Mouse (Mus musculus) c-Kit-positive CD71-positive TER-119-negative erythroid progenitor cells, embryonic 14.5 days (primary cell): ENCODE measurements at regions not wholly inside any gene's neighbourhood (a gene's known extent, or its start where the extent isn't known, plus 50 kb on each side); places are given as distances from the start of the nearest gene placed in this dataset.

Experiments
- DNase-seq: peaks from one replicate; pipeline ENCODE4 v3.0.0-alpha.2; 2013; ENCODE audit warnings: low read depth

DNA sequence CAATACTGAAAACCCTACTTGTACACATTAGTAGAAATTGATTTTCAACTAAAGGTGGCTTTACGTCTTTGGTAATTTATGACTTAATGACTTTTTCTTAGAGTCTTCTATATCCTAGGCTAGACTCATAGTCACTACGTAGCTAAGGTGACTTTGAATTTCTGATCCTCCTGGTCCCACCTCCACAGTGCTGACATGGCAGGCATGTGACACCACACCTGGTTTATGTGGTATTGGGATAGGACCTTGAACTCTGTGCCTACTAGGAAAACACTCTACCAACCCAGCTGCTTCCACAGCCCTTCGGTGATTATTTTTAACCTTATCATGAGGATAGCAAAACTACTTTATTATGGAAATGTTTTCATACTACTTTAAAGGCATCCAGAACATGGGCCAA lies 51.5 kb upstream of the D7Ertd443e start:
- DNase-seq, result no peak

DNA sequence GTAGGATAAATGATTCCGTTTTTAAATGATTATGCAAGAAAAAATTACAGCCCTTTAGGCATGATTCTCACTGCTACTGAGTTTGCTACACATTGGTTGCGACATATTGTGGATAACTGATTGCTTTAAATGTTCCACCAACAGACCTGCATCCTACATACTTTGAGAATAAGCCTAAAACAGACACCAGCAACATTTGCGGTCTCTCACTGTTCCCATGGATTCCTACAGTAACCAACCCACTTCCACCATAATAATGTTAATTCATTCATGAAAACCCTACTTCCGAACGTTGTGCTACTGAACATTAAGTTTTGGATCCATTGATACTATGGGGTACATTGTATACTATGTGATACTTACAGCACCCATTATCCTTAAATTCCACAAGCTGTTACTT lies 53.8 kb upstream of the D7Ertd443e start:
- DNase-seq, result no peak

DNA sequence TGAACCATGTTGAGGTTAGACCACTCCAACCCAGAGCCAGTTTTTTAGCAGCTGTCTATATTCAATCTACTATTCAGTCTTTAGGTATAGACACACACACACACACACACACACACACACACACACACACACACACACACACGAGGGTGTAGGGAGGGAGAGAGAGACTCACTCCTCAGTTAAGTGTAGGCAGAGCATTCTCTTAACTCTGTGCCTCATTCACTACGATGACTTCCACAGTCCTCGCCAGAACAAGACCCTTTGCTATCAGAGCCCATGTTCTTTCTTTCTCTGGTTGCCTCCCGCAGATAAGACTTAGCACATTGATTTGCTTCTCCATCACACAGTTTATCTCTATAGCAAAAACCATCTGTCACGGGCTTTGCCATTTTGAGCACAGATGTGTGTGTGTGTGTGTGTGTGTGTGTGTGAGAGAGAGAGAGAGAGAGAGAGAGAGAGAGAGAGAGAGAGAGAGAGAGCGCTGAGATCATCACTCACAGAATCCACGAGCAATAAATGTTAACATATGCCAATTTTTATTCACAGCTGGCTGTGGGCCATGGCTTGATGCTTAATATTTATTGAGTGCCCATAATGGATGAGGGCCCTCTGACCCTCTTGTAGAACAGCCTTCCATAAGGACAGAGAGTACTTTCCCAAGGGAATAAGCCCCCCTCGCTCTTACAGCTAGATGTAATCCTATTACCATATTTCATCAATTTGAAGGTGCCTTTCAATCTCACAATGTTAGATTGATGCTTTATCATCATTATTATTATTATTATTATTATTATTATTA lies 59.7 kb upstream of the D7Ertd443e start:
- DNase-seq, result no peak

DNA sequence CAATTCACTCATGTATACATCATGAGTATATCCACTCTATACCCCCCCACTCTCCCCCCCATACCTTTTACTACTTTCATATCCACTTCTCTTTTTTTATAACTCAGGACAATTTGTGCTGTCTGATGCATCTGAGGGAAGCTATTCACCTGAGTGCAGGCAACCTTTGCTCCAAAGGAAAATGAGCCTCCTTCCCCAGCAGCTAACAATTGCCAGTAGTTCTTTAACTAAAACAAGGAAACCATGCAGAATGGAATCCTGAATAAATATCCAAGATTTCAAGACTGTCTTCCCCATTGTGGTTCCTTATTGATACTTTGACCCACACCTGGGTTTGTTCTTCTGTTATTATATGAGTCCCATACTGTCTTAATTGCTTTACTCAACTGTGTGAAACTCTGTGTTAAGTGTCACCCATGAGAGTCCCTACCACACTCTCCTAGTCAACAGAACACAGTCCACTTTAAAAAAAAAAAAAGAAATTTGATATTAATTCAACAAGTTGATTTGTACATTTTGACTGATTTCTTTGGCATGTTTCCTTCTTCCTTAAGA lies 62.3 kb upstream of the D7Ertd443e start:
- DNase-seq, result no peak

DNA sequence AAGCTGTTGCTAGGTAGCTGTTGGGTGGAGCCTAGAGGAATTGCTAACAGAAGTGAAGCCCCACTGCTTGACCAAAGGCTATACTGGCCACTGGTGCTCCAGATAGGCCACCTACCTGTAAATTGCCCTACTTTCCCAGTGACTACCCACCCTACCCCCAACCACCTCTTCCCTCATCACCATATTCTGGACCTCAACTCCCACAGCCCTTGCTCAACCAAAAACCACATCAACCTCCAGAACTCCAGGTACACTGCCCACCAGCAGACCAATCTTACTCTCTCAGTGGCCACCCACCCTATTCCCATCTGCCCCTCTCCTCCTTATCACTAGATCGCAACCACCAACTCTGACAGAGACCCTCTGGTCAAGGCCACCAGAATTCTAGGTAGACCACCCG lies 63.4 kb upstream of the D7Ertd443e start:
- no peak for DNase-seq

DNA sequence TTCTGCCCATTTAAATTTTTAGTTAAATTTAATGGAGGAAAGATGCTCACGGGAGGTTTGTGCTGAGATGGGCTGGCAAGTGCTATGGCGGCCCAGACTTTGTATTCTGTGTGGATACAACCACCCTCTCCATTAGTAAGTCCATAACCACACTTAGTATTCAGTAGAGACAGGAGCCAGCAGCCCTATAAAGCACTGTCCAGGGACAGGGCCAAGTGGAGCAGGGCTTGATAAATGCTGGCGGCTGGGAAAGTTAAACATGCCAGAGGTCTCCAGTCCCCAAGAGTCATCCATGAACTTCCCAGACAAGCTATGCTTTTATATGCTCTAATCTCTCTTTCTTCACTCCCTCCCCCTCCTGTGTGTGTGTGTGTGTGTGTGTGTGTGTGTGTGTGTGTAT lies 77.2 kb upstream of the D7Ertd443e start:
- DNase-seq, result no peak

DNA sequence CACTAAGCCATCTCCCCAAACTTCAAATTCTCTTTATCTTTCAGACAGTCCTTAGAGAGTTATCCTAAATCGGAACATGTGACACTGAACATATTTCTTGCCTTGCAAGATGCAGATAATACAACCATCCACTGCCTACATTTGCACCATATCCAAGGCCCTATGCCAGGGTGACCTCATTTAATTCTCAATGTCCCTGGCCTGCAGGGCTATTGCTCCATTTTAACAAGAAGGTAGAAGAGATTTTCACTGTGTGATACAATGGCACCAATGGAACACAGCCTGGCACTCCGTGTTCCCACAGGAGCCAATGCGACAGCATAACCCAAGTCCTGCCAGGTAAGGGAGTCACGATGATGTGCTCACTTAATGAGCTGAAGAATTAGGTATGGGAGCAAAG lies 77.9 kb upstream of the D7Ertd443e start:
- DNase-seq, result no peak

DNA sequence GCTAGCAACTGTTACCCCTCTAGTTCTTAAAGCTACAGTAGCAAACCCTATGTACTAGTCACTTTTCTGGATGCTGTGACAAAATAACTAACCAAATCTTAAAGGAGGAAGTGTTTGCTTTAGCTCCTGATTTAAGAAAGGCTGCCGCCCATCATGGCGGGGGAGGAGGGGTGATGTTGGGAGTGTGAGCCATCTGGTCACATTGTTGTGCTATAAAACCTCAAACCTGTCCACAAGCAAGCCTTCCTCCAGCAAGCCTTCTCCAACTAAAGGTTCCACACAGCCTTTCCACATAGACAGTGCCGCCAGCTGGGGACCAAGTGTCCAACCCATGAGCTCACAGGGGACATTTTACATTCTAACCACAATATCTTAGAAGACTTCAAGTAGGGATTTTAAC lies 81.8 kb upstream of the D7Ertd443e start:
- no peak for DNase-seq

DNA sequence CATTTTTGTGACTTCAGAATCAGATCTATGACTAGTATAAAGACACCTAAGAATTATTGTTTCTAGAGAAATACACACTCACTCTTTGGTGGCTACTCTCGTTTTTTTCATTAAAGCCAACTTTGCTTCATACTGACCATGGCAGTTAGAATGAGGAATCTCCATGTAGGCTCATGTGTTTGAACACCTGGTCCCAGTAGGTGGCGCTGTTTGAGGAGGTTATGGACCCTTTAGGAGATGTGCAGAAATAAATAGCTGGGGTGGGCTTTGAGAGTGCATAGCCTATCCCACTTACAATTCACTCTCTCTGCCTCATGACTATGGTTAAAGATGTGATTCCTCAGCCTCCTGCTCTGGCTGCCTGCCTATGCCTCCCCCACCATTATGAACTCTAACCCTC lies 85.8 kb upstream of the D7Ertd443e start:
- peak; percentile 10 for DNase-seq

DNA sequence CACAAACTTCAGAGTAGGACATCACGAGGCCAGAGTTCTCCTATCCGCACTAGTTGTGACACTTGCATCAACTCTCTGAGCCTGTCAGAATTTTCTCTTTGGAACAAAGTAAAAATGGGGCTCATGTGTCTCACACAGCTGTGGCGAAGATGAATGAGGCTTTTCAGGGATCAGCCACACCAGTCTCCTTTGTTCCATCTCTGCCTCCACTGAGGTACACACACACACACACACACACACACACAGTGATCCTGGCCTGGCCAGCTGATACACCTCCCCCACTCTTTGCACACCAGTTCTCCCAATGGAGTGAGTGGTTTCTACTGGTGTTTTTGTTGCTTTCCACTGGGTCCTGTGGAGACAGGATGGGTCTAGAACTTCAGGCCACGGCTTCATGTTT lies 105.9 kb upstream of the D7Ertd443e start:
- DNase-seq, result no peak

DNA sequence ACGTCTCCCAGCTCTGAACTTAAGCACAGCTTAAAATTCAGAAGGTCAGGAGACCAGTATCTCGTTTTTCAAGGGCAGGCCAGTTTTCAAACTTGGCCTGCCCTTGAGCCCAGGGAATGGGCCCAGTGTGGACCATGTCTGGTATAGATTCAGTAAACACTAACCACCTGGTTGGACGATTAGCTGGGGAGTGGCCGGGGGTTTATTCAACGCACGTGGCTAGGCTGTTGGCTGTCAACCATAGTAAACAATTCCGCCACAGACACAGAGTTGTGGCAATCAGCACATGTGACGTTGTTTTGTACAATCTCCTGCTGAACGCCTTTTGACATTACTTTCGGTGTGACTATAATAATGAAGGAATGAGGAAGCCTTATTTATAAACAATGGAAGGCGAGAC lies 111.8 kb upstream of the D7Ertd443e start:
- no peak for DNase-seq

DNA sequence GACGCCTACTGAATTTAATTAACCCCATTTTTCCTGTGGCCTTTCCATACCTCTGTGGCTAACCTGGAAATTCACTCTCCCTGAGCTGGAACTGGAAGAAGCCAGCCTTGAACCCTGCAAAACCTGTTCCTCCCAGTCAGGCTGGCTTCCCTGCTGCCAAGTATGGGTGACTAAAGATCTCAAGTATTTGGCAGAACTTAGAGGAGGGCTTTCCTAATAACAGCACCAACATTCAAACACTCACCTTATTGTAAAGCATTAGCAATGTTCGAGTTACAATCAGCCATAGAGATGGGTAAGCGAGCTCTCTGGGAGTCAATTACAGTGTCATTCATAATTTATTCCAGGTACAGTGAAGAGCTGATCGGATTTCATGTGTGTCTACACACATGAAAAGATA lies 112.4 kb upstream of the D7Ertd443e start:
- no peak for DNase-seq

DNA sequence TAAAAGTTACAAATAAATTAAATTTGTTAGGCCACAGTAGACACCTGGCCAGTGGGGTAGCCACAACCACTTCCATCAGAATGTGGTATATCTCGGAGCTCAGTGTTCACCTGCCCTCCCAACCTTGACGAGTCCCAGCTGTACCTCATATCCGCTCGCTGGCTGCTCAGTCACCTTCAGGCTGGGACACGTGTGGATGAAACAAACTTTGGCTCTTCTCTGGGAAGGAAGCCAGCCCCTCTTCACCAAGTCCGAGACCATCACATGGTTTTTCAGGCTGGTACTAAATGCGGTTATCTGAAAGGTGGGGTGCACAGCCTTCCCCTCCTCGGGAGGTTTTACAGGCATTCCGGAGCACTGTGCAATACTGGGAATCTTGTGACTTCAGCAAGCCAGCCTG lies 113.3 kb upstream of the D7Ertd443e start:
- DNase-seq, result no peak

DNA sequence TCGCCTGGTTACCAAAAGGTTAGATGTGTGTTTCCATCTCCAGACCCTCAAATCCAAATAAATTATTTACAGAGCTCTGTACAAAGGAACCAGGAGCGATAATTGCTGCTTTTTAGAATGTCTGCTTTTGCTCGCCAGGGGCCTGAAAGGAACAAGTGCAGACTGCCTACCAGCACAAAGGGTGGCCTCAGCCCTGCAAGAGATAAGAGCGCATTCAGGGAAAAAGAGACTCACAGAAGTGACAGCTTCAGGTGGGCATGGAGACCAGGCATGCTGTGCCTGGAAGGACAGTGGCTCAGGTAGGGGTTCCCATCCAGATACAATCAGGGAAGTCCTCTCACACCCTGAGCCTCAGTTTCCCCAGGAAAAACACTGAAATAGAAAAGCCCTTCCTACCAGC lies 114.0 kb upstream of the D7Ertd443e start:
- no peak for DNase-seq

DNA sequence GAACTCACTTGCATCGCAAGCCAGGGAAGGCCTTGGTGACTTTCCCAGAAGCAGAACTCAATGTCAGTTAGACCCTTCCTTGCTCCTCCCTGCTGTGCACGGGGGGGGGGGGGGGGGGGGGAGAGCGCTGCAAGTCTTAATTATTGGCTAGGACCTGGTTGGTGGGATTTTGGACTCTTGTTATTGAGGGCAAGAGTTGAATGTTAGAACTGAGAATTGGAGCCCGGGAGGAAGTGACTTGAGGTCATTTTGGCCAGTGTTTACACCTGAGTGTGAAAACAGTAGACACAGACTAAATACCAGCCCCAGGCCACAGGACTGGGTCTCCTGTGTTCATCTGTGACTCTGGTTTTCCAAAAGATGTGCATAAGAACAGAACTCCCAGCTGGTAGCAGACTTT lies 114.7 kb upstream of the D7Ertd443e start:
- DNase-seq, result no peak

DNA sequence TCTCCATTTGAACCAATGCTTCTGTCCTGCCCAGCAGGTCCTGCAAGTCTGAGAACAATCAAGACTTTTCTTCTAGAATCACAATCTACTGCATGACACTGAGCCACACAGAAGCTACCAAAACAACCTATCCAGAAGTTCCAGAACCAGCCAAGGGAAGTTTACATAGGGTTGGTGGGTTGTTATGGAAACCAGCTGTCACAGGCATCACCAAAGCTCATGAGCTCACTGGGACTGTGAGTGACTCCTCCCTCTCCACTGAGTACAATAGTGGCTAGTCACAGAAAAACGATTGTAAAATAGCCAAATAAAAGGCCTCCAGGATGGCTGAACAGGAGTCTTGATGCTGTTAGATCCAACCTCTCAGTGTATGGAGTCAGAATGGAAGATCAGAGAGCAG lies 115.6 kb upstream of the D7Ertd443e start:
- DNase-seq, result no peak

DNA sequence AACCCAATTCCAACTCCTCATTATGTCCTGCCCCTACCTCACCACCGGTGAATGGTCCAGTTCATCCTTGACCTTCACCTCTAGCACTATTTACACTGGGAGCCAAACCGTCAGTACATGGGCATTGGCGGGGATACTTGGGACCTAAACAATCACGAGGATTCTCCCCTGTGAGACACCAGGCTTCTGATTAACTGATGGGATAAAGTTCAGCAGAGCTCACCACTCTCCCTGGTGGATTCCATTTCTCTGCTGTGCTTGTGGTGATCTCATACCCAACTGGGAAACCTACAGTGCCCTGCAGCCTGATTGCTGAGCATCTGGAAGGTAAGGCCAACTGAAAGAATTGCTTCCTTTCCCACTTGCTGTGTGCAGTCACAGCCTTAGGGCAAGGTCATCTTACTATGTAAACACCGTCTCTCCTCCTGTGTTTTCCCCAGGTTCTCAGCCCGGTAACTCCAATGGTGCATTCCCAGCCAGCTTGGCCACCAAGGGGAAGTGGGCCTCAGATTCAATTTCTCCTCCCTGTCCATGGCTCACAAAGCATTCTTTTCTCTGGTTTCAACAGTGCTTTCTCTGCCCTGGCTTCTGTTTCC lies 125.0 kb upstream of the D7Ertd443e start:
- no peak for DNase-seq

DNA sequence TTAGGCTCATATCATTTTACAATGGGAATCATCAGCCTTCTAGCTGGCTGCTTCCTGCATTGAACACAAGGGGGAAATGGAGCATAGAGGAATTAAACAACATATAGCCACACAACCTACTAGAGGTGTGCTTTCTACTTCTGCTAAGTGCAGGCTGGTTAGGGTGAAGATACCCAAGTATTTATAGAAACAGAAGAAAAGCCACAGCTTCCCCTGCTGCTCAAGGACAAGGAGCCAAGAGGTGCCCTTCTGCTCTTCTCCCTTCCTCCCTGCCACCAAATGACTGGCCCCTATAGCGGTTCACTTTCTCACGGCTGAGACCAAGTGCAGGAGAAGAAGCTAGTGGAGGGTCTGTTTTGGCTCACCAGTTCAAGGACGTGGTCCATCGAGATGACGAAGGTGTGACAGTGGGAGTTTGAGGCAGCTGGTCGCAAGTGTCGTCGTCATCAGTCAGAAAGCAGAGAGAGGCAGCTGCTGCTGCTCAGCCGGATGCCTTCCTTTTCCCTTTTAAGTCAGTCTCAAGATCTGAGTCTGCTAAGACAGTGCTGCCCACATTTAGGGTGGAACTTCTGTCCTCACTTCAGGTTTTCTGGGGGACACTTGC lies 134.0 kb upstream of the D7Ertd443e start:
- no peak for DNase-seq

DNA sequence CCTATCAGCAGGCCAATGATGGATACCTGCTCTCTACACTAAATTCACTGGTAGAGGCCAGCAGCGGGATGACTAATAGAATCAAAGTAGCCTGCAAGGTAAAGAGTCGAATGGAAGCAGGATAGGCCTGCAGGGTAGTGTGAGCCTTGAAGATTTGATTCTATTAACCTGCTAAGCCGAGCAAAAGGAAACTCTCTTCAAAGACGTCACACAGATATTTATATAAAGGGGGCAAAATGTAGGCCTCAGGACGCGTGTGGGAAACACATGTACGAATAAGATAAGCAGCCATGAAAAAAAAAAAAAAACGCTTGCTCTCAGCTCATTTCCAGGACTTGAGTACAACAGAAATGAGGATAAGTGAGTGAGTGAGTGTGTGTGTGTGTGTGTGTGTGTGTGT lies 138.4 kb upstream of the D7Ertd443e start:
- DNase-seq, result peak; percentile 34

DNA sequence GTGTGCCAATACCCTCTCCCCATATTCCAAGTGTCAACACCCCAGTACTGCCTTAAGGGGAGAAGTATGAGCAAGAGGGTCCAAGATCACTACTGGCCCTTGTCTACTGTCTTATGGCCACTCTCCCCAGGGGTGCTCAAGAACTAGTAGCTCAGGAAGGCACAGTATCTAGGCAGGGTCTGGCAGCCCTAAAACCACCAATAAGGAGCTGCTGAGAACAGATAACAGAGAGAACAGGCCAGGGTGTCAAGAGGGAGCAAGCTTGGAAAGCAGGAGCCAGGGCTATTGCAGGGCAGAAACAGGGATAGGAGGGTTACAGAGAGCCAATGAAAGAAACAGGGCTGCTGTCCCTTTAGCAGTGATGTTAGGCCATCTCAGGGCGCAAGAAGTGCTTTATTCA lies 139.6 kb upstream of the D7Ertd443e start:
- DNase-seq, result peak; percentile 28

DNA sequence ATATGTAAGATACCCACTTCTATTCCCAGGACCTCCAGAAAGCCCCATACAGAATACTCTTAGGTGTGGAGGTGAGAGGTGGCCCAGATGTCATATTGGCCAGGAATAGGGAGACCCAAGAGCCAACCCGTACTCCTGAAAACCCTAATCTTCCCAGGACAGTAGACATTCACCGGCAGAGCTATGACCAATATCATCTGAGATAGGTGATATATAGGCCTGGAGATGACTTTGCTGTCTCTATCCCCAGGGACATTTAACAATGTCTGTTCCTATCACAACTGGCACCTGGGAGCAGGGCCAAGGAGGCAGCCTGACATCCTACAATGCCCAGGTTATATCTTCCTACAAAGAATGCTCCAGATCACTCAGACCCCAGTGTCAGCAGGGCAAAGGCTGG lies 140.0 kb upstream of the D7Ertd443e start:
- peak; percentile 1 for DNase-seq

DNA sequence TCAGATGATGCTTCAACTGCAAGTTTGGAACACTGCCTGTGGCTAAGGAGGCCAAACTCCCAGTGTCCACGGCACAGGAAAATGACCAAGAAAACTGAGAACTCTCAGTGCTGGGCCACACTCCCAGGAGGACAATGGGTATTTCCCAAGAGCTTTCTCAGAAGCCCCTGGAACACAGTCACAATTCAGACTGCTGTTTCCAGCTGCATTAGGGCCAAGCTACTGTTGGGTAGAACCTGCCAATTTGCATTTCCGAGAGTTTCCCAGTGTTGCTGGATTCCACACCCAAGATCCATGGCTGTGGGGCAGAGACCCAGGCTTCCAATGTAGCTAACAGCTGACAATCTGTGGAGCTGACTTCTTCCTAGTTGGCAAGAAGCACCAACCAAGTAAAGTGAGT lies 141.9 kb upstream of the D7Ertd443e start:
- DNase-seq, result no peak

DNA sequence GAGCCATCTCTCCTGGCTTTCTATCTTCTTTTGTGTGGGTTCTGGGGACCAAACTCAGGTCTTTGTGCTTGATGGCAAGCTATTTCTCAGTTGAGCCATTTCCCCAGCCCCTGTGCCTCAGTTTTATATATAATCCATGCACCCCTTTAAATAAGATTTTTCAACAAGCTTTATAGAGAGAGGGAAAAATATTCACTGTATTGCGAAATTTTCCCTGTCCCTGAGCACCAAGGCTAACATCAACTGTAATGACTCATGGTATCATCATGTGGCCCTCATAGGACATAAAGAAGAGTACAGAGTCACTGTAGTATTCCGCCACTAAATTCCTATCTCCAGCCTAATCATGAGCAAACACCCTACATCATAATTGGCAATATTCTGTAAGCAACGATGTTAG lies 142.4 kb upstream of the Dock1 start:
- DNase-seq, result no peak
